Mouse (Mus musculus): Measurements from ENCODE around the gene H2-T24. TPM values are rescaled to one million over a fixed set of nuclear protein-coding genes. Genes with fewer than 3 reads are reported as not detected.

H2-T24 gene
- polyA plus RNA-seq, 1 experiment from 2014 or later: 3.6 TPM

GRCm38 (mm10) chr17:35981776-35982175 is 38.6 kb downstream of the H2-T24 start:
- DNase-seq (ENCODE audit: low spot score) (no peak), ATAC-seq (ENCODE audit: insufficient read depth, low FRiP score, low TSS enrichment) (no peak)
- Histone ChIP-seq H3K4me1 (ENCODE audit: control insufficient read depth, insufficient read depth, low read length) (peaks cover 10% of the 10 kb centered on the region), H3K4me3 (ENCODE audit: low read depth, low read length) (no peak overlapping the region), H3K4me2 (ENCODE audit: low read depth) (no peak overlapping the region), H3K27ac (ENCODE audit: low read depth, low read length) (no peak overlapping the region), H3K9ac (ENCODE audit: low read length) (no peak overlapping the region), H3K27me3 (ENCODE audit: control insufficient read depth, insufficient read depth, low read length) (no peaks in the 10 kb centered on the region), H3K9me3 (ENCODE audit: control insufficient read depth, low read length) (no peaks in the 10 kb centered on the region), H3K36me3 (ENCODE audit: control insufficient read depth, insufficient read depth, low read length) (peaks cover 11% of the 10 kb centered on the region)
- WGBS: 92% methylated on average over 9 of the region's 9 CpGs

- ATAC-seq (ENCODE audit: insufficient read depth, low FRiP score, low TSS enrichment): peak; percentile 32; the same call in 1 of the 2 replicates
- under 1% methylated on average over 26 of the region's 29 CpGs for WGBS
- Histone ChIP-seq H3K4me3 (ENCODE audit: low read depth, low read length) (peak overlapping the region; percentile 56), H3K9me3 (ENCODE audit: control insufficient read depth, low read length) (no peaks in the 10 kb centered on the region), H3K27me3 (ENCODE audit: control insufficient read depth, insufficient read depth, low read length) (no peaks in the 10 kb centered on the region), H3K36me3 (ENCODE audit: control insufficient read depth, insufficient read depth, low read length) (peaks cover 6% of the 10 kb centered on the region), H3K4me2 (ENCODE audit: low read depth) (peak overlapping the region; percentile 92), H3K4me1 (ENCODE audit: control insufficient read depth, insufficient read depth, low read length) (peaks cover 10% of the 10 kb centered on the region), H3K27ac (ENCODE audit: low read depth, low read length) (peak overlapping the region; percentile 90), H3K9ac (ENCODE audit: low read length) (peak overlapping the region; percentile 74)
- peak; percentile 58 for DNase-seq (ENCODE audit: low spot score)
Measured at GRCm38 (mm10) chr17:35980363-35980754, 40.0 kb downstream of the H2-T24 start.

DNA sequence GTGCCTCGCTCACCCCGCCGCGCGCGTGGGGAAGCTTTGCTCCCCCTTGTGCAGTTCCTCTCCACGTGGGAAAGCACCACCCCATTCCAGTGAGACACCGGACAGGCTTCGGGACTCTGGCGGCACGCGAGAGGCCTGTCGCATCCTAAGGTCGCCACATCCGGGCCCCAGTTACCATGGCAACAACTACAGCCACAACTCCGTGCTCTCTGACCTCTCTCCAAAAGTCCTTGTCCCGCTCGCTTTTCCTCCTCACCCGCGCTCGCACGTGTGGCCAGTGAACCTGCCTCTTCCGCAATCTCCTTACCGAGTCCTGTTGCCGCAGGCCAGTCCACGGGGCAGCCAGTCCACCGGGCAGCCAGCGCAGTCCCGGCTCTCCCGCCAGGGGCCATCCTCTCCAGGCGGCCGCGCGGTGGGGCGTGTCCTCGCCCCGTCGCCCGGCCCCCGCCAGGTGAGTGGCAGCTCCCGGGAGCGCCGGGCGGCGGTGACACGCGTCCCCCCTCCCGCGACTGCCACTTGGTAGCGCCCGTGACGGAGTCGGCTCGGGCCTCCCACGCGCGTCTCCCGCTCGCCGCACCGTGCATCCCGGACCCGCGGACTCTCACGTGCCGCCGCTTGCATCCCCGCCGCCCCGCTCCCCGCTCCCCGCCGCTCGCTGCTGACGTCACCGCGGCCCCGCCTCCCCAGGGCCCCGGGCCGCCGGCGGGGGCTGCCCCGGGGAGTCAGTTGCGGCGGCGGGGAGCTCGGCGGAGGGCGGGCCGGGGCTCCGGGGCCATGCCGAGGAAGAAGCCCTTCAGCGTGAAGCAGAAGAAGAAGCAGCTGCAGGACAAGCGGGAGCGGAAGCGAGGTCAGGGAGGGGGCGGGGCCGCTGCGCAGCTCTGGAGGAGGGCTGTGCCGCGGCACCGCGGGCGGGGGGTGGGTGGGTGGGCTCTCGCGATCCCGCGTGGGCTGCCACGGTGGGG is 40.7 kb downstream of the H2-T24 start, which contains the start of the genes Gnl1 and Prr3:
Gene Gnl1, plus strand, starts transcription at position 451 of the 962 bp plus-strand sequence.
Gene Prr3, minus strand, starts transcription at position 836 of the 962 bp plus-strand sequence.
- peak; percentile 85 for ATAC-seq (ENCODE audit: insufficient read depth, low FRiP score, low TSS enrichment)
- peak within 1 kb of the TSS; percentile 90 for H3K27ac ChIP-seq (ENCODE audit: low read depth, low read length)
- H3K4me1 ChIP-seq (ENCODE audit: control insufficient read depth, insufficient read depth, low read length): peaks cover 10% of the 10 kb centered on the region
- H3K9ac ChIP-seq (ENCODE audit: low read length): peak within 1 kb of the TSS; percentile 74
- H3K4me3 ChIP-seq (ENCODE audit: low read depth, low read length): peak within 1 kb of the TSS; percentile 56
- DNase-seq (ENCODE audit: low spot score): peak; percentile 93
- H3K4me2 ChIP-seq (ENCODE audit: low read depth): peak within 1 kb of the TSS; percentile 92
- WGBS: under 1% methylated on average over 88 of the region's 109 CpGs
- peaks cover 7% of the 10 kb centered on the region for H3K36me3 ChIP-seq (ENCODE audit: control insufficient read depth, insufficient read depth, low read length)
- no peaks in the 10 kb centered on the region for H3K27me3 ChIP-seq (ENCODE audit: control insufficient read depth, insufficient read depth, low read length)
- H3K9me3 ChIP-seq (ENCODE audit: control insufficient read depth, low read length): no peaks in the 10 kb centered on the region

DNA sequence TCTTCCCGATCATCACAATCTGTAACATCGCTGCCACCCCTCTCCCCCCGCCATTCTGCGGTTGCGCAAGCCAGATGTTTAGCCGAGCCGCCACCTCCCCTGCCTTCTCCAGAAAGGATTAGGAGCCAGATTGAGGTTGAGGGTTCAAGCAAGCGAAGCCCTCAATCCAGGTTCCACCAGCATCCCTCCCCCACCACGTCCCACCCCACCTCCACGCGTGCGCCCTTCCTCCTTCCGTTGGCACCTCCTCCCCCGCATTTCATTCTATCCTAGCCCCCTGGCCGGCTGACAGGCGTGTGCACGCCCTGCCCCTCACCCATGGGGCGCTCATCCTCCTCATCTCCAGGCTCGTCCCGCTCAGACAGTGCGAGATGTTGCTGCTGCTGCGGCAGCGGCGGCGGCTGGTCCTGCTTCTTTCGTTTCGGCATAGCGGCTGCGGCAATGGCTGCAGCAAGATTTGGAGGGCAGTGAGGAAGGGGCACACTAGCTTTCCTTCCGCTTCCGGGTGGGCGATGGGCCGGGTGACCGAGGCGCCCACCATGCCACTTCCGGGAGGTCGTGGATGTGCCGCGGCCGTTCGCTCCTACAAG is 41.5 kb downstream of the H2-T24 start:
- under 1% methylated on average over 41 of the region's 41 CpGs for WGBS
- H3K9me3 ChIP-seq (ENCODE audit: control insufficient read depth, low read length): no peaks in the 10 kb centered on the region
- peak overlapping the region; percentile 56 for H3K4me3 ChIP-seq (ENCODE audit: low read depth, low read length)
- peak overlapping the region; percentile 74 for H3K9ac ChIP-seq (ENCODE audit: low read length)
- H3K36me3 ChIP-seq (ENCODE audit: control insufficient read depth, insufficient read depth, low read length): peaks cover 12% of the 10 kb centered on the region
- peaks cover 10% of the 10 kb centered on the region for H3K4me1 ChIP-seq (ENCODE audit: control insufficient read depth, insufficient read depth, low read length)
- no peaks in the 10 kb centered on the region for H3K27me3 ChIP-seq (ENCODE audit: control insufficient read depth, insufficient read depth, low read length)
- peak overlapping the region; percentile 92 for H3K4me2 ChIP-seq (ENCODE audit: low read depth)
- ATAC-seq (ENCODE audit: insufficient read depth, low FRiP score, low TSS enrichment): peak; percentile 86
- H3K27ac ChIP-seq (ENCODE audit: low read depth, low read length): peak overlapping the region; percentile 90
- peak; percentile 92 for DNase-seq (ENCODE audit: low spot score)

DNA sequence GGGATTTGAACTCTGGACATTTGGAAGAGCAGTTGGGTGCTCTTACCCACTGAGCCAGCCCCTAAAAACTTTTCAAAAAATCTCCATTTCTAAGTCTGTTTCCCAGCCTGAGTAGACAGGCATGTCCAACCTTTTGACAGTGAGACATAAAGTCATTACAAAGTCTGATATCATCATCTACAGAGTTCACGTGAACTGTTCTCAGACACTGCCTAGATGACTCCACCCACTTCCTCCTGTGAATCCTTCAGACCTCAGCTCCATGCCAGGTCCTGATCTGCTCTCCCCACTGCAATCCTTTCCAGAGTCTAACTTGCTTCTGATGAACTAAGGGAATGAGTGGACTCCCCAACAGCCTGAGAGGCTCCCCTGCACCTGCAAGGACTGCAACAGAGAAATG is 48.2 kb downstream of the H2-T24 start:
- Histone ChIP-seq H3K27ac (ENCODE audit: low read depth, low read length) (no peak overlapping the region), H3K27me3 (ENCODE audit: control insufficient read depth, insufficient read depth, low read length) (no peaks in the 10 kb centered on the region), H3K36me3 (ENCODE audit: control insufficient read depth, insufficient read depth, low read length) (peaks cover 8% of the 10 kb centered on the region), H3K9me3 (ENCODE audit: control insufficient read depth, low read length) (no peaks in the 10 kb centered on the region), H3K4me3 (ENCODE audit: low read depth, low read length) (no peak overlapping the region), H3K4me2 (ENCODE audit: low read depth) (no peak overlapping the region), H3K9ac (ENCODE audit: low read length) (no peak overlapping the region), H3K4me1 (ENCODE audit: control insufficient read depth, insufficient read depth, low read length) (peaks cover 7% of the 10 kb centered on the region)
- ATAC-seq (ENCODE audit: insufficient read depth, low FRiP score, low TSS enrichment) (no peak), DNase-seq (ENCODE audit: low spot score) (no peak)
- WGBS: 90% methylated on average over 1 of the region's 1 CpGs

DNA sequence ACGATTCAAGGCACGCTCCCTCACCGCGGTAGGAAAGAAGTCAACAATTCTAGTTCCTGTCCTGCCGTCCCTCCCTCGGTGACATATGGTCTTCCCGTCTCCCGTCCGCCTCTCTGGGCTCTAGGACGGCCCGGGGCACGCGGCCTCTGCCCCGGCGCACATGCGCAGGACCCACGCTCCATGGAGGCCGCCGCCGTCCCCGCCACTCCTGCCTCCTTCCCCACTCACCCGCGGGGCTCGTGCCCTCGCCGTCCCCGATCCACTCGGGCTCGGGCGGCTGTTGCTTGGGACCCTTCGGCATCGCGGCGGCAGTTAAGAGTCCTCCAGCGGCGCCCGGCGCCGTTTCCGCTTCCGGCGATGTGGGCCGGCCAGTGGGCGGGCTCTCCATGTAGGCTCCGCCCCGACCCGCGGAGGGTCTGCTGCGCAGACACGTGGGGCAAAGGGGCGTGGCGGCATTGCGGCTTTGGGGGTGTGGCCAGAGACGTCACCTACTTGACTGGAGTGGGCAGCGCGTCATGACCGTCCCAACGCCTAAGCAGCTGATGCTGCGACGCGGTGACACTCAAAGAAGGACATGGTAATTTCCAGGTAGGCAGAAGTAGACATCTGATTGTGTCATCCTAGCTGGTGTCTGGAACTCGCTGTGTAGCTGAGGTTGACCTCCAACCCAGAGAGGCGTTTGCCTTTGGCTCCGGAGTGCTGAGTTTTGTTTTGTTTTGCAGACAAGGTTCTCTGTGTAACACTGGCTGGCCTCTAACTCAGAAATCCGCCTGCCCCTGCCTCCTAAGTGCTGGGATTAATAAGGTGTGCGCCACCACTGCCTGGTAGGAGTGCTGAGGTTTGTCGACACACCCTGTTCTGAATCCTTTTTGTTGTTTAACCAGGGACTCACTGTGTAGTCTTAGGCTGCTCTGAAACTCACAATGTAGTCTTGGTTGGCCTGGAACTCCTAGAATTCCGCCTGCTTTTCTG is 50.7 kb downstream of the H2-T24 start, which contains the start of gene Abcf1:
Gene Abcf1, minus strand, starts transcription at position 344 of the 972 bp plus-strand sequence.
- Histone ChIP-seq H3K9ac (ENCODE audit: low read length) (peak within 1 kb of the TSS; percentile 81), H3K27ac (ENCODE audit: low read depth, low read length) (peak within 1 kb of the TSS; percentile 42; the same call in 1 of the 2 replicates), H3K4me3 (ENCODE audit: low read depth, low read length) (peak within 1 kb of the TSS; percentile 92), H3K27me3 (ENCODE audit: control insufficient read depth, insufficient read depth, low read length) (no peaks in the 10 kb centered on the region), H3K4me2 (ENCODE audit: low read depth) (peak within 1 kb of the TSS; percentile 84), H3K4me1 (ENCODE audit: control insufficient read depth, insufficient read depth, low read length) (peaks cover 7% of the 10 kb centered on the region), H3K36me3 (ENCODE audit: control insufficient read depth, insufficient read depth, low read length) (peaks cover 10% of the 10 kb centered on the region), H3K9me3 (ENCODE audit: control insufficient read depth, low read length) (no peaks in the 10 kb centered on the region)
- ATAC-seq (ENCODE audit: insufficient read depth, low FRiP score, low TSS enrichment) (peak; percentile 98), DNase-seq (ENCODE audit: low spot score) (peak; percentile 99)
- under 1% methylated on average over 68 of the region's 68 CpGs for WGBS

- H3K36me3 ChIP-seq (ENCODE audit: control insufficient read depth, insufficient read depth, low read length): peaks cover 7% of the 10 kb centered on the region
- ATAC-seq (ENCODE audit: insufficient read depth, low FRiP score, low TSS enrichment) (no peak), DNase-seq (ENCODE audit: low spot score) (no peak)
- H3K27me3 ChIP-seq (ENCODE audit: control insufficient read depth, insufficient read depth, low read length): no peaks in the 10 kb centered on the region
- WGBS: 92% methylated on average over 2 of the region's 2 CpGs
- no peak overlapping the region for H3K9ac ChIP-seq (ENCODE audit: low read length)
- H3K4me2 ChIP-seq (ENCODE audit: low read depth): no peak overlapping the region
- H3K4me1 ChIP-seq (ENCODE audit: control insufficient read depth, insufficient read depth, low read length): peaks cover 7% of the 10 kb centered on the region
- H3K9me3 ChIP-seq (ENCODE audit: control insufficient read depth, low read length): no peaks in the 10 kb centered on the region
- no peak overlapping the region for H3K4me3 ChIP-seq (ENCODE audit: low read depth, low read length)
- H3K27ac ChIP-seq (ENCODE audit: low read depth, low read length): no peak overlapping the region
Measured at GRCm38 (mm10) chr17:35967621-35968020, 52.7 kb downstream of the H2-T24 start.

GRCm38 (mm10) chr17:35963279-35963678 is 57.1 kb downstream of the H2-T24 start:
- 93% methylated on average over 10 of the region's 10 CpGs for WGBS
- no peak overlapping the region for H3K4me3 ChIP-seq (ENCODE audit: low read depth, low read length)
- H3K9me3 ChIP-seq (ENCODE audit: control insufficient read depth, low read length): no peaks in the 10 kb centered on the region
- H3K9ac ChIP-seq (ENCODE audit: low read length): no peak overlapping the region
- DNase-seq (ENCODE audit: low spot score): no peak
- no peak for ATAC-seq (ENCODE audit: insufficient read depth, low FRiP score, low TSS enrichment)
- H3K27ac ChIP-seq (ENCODE audit: low read depth, low read length): no peak overlapping the region
- peaks cover 31% of the 10 kb centered on the region for H3K36me3 ChIP-seq (ENCODE audit: control insufficient read depth, insufficient read depth, low read length)
- no peaks in the 10 kb centered on the region for H3K27me3 ChIP-seq (ENCODE audit: control insufficient read depth, insufficient read depth, low read length)
- no peak overlapping the region for H3K4me2 ChIP-seq (ENCODE audit: low read depth)
- no peaks in the 10 kb centered on the region for H3K4me1 ChIP-seq (ENCODE audit: control insufficient read depth, insufficient read depth, low read length)

All from neural tube, embryonic 11.5 days (tissue).